Mouse (Mus musculus) layer of hippocampus, adult 8-10 months (tissue): ENCODE results near the gene Olfr1014. TPM values are rescaled to one million over a fixed set of nuclear protein-coding genes. Genes with fewer than 3 reads are reported as not detected.

Experiments
- DNase-seq, 2 experiments: peaks; one replicate each; pipeline ENCODE4 v3.0.0; 2022; ENCODE audit warnings: low spot score in 2 of 2
- total RNA-seq, 4 experiments: library from RNA; stranded (reverse); gene quantifications; 2 replicates each; pipeline ENCODE4 v1.2.4; 2022

The Olfr1014 gene
- total RNA-seq = not detected

DNA sequence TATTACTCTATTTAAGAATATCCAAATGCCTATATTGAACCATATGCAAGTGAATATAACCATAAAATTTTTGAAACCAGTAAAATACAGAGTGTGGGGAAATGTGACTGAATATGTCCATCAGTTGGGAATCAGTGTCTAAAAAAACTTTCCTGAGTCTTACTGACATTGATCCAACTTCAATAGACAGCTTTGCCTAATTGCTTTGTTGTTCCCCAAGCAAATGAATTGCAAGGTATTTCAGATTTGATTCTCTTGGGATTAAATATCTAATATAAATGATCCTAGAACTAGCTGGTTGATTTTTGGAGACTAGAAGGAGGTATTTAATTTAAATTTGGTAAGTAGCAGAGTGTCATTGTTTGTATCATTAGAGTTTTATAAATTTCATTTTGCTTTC lies at the start of gene Olfr1014:
Gene Olfr1014 (plus strand): TSS at position 301 of the 400 bp plus-strand sequence.
- DNase-seq = no peak

DNA sequence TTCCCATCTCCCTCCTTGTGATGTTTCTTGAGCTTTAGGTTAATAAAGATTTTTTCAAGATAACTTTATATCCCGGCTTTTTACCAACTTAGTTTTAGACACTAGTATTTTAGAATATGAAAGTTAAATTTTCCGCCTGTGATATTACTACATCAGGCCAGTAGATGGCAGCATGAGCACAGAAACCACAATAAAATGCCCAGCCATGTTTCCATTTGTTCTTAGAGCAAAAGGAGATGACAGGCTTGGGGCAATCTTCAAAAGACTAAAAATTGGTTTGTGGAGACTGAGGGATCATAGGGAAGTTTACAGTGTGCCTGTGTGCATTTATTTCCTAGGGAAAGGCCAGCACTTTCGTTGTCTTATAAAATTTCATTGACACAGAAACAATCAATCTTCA lies 46.7 kb upstream of the Olfr1014 start:
- peak in 1 of 2 experiments; percentile 19 for DNase-seq

DNA sequence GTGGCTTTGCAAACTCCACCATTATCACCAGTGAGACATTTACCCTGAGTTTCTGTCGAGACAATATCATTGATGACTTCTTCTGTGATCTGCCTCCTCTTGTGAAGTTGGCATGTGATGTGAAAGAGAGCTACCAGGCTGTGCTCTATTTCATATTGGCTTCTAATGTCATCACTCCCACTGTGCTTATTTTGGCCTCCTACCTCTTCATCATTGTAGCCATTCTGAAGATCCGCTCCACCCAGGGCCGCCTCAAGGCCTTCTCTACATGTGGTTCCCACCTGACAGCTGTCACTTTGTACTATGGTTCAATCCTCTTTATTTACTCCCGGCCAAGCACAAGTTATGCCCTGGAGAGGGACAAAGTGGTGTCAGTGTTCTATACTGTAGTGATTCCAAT lies 18.7 kb upstream of the Olfr1014 start:
- DNase-seq = no peak

DNA sequence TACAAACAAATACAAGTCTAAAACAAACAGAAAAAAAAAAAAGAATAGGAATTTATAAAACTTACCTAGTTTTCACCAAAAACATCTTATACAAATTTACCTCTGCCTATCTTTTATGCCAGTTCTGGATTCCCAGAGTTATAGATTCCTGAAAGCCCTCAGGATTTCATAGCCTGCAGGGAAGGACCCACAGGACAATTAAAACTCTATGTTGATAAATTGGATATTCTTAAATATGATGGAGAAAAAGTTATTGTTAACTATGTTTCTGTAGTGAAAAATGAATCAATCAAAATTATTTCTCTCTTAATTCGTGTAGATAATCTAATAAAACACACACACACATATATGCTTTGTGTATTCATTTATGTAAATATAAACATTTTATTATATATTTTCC lies 9.8 kb upstream of the Olfr1014 start, which contains the start of gene Olfr1012:
Gene Olfr1012 (minus strand): TSS at position 101 of the 400 bp plus-strand sequence.
- no peak for DNase-seq

DNA sequence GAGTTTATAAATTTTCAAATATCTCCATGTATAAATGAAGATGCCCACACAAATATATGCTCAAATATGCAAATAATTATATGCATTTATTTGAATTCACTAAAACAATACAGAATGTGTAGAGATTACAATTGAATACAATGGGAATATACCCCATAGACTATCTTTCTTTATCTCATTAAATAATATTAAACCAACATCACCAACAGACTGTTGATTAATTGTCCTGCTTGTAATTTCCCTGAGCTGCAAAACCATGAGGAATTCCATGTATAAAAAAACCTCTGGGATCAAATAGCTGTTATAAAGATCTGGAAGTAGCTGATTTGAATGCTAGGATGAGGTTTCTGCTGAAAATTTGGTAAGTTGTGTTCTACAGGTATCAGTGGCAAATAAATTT lies 5.7 kb upstream of the Olfr1014 start, which contains the start of gene Olfr1013:
Gene Olfr1013 (plus strand): TSS at position 301 of the 400 bp plus-strand sequence.
- DNase-seq = no peak

DNA sequence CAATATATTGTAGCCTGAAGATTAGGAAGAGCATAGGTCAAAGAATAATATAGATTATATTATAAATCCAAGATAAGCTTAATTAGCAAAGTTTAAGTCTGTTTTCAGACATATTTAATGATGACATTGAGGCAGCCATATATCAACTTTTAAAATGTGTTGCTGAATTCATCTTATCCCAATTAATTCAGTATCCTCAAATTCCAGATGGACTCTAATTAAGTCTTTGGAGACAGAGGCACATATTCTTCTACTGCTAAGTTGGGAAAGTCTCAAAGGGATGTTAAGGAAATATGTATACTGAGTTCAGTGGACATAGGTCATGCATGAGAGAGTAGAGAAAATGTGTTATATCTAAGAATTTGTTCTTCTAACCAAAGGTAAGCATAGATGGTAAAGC lies 9.2 kb downstream of the Olfr1014 start, which contains the start of gene Olfr1015:
Gene Olfr1015 (plus strand): TSS at position 301 of the 400 bp plus-strand sequence.
- no peak for DNase-seq

DNA sequence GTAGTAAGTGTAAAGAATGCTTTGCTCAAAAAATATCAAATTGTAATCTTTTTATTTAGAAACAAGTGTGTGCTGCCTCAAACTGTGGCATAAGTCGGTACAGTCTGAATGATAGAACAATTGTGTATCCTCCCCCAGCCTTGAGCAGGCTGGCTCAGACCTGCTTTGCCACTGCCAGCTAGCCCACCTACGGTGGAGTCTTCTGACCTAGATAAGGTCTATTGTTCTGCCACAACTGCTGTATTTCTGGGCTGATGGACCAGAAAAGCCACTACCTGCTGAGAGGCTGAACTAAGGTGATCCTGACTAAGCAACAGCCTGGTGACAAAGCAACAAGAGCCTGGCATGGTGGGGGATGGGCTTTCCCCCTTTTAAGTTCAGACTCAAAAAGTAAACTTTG lies 19.8 kb downstream of the Olfr1014 start:
- no peak for DNase-seq

DNA sequence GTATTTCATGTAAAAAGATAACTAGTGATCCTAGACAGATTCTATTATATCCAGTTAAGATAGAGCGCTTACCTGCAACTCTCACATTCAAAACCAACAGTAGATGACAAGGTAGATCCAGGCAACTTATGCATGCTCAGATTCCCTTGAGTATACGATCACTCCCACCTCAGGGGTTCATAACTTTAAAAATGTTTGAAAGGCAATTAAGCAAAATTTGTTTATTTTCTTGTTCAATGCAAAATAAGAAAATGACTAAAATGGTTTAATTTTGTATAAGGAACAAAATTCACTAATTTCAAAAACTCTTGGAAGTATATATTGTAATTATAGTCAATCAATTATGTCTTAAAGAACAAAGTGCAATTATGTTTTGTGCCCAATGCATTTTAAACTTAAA lies 29.9 kb downstream of the Olfr1014 start, which contains the start of gene Olfr1016:
Gene Olfr1016 (minus strand): TSS at position 101 of the 400 bp plus-strand sequence.
- no peak for DNase-seq

DNA sequence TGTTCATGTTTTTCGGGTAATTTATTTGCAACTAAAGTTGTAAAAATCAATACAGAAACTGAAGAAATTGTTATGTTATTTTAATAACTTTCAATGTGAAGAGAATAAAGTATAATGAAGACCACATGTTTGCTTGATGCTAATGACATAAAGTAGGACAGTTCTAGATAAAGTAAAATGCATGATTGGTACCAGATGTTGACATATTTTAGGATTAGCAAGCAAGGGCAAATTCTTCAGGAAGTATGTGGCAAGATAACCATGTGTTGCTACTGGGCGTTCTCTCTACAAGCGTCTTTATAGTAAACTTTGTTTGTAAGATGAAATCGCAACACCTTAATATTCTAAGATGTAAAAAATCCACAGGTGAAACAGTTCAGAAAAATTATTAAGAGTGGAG lies 32.0 kb downstream of the Olfr1014 start:
- no peak for DNase-seq

DNA sequence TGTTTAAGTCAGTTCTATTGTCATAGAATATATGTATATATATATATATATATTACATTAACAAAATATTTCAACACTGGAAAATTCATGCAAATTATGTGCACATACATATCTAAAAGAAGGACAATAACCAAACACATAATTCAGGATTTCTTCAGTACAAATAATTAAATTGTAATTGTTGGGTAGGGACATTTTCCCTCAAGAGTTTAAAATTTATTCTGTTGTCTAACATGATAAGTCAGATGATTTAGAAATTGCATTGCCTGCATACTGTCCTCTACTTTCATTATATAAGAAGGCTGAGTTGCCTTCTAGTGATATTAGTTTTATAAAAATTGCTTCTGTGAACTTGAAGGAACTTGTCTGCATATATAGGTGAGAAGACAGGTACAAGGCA lies 45.7 kb downstream of the Olfr1014 start, which contains the start of gene Olfr1018:
Gene Olfr1018 (plus strand): TSS at position 301 of the 400 bp plus-strand sequence.
- DNase-seq = no peak

Other genes with a start within 250 kb of the Olfr1014 start
- not detected for gene Olfr996, start 193.5 kb upstream of the Olfr1014 start, total RNA-seq
- not detected for gene Olfr998, start 183.8 kb upstream of the Olfr1014 start, total RNA-seq
- not detected for gene Olfr1000, start 160.8 kb upstream of the Olfr1014 start, total RNA-seq
- not detected for gene Olfr1002, start 122.0 kb upstream of the Olfr1014 start, total RNA-seq
- gene Olfr154, start 108.3 kb upstream of the Olfr1014 start, total RNA-seq = not detected
- gene Olfr1006, start 93.9 kb upstream of the Olfr1014 start, total RNA-seq = not detected
- gene Olfr1008, start 83.3 kb upstream of the Olfr1014 start, total RNA-seq = not detected
- not detected for gene Olfr1009, start 57.3 kb upstream of the Olfr1014 start, total RNA-seq
- not detected for gene Olfr1012, start 9.9 kb upstream of the Olfr1014 start, total RNA-seq
- gene Olfr1013, start 5.6 kb upstream of the Olfr1014 start, total RNA-seq = not detected
- not detected for gene Olfr1015, start 9.3 kb downstream of the Olfr1014 start, total RNA-seq
- gene Olfr1016, start 29.8 kb downstream of the Olfr1014 start, total RNA-seq = not detected
- gene Olfr1018, start 45.8 kb downstream of the Olfr1014 start, total RNA-seq = not detected
- gene Olfr1019, start 72.8 kb downstream of the Olfr1014 start, total RNA-seq = not detected
- gene Olfr1020, start 74.3 kb downstream of the Olfr1014 start, total RNA-seq = not detected
- gene Olfr1022, start 95.9 kb downstream of the Olfr1014 start, total RNA-seq = not detected
- gene Olfr1023, start 112.9 kb downstream of the Olfr1014 start, total RNA-seq = not detected
- not detected for gene Olfr1024, start 132.3 kb downstream of the Olfr1014 start, total RNA-seq
- not detected for gene Olfr1025-ps1, start 142.5 kb downstream of the Olfr1014 start, total RNA-seq
- not detected for gene Olfr1026, start 148.8 kb downstream of the Olfr1014 start, total RNA-seq
- gene Olfr1028, start 177.7 kb downstream of the Olfr1014 start, total RNA-seq = not detected
- not detected for gene Olfr1029, start 201.2 kb downstream of the Olfr1014 start, total RNA-seq
- gene Olfr1030, start 206.6 kb downstream of the Olfr1014 start, total RNA-seq = not detected
- not detected for gene Olfr1031, start 217.6 kb downstream of the Olfr1014 start, total RNA-seq
- gene Olfr1032, start 232.8 kb downstream of the Olfr1014 start, total RNA-seq = not detected
- not detected for gene Olfr1033, start 247.9 kb downstream of the Olfr1014 start, total RNA-seq